Mouse (Mus musculus) CH12.LX (cell line): ENCODE measurements around the gene Entpd1. TPM values are rescaled to one million over a fixed set of nuclear protein-coding genes. Genes with fewer than 3 reads are reported as not detected.

Experiments used
- DNase-seq: peaks from one replicate; pipeline ENCODE4 v3.0.0-alpha.2; 2013; ENCODE audit errors: extremely low read depth
- H3K27ac ChIP-seq: 2 replicates; pipeline ENCODE4 v1.5.1; 2012; ENCODE audit warnings: low read depth, mild to moderate bottlenecking, control low read depth, moderate library complexity; ENCODE audit not compliant: insufficient read depth
- H3K27me3 ChIP-seq: replicated peaks from 2 replicates; pipeline ENCODE3; 2012; ENCODE audit warnings: inconsistent platforms
- H3K36me3 ChIP-seq, 2 experiments: replicated peaks in 1 of 2; 2 replicates each; pipeline versions ENCODE3 to v1.6.1; 2012; ENCODE audit warnings: inconsistent platforms in 1 of 2, low read length in 1 of 2, mild to moderate bottlenecking in 1 of 2, mixed read lengths in 1 of 2, moderate library complexity in 1 of 2; ENCODE audit not compliant: control insufficient read depth in 1 of 2, insufficient read depth in 1 of 2
- H3K4me1 ChIP-seq, 2 experiments: 2 replicates each; pipeline ENCODE4 v1.6.1; 2012; ENCODE audit warnings: inconsistent platforms in 1 of 2, moderate library complexity in 1 of 2; ENCODE audit not compliant: insufficient read depth in 2 of 2, control insufficient read depth in 1 of 2
- H3K4me2 ChIP-seq: 2 replicates; pipeline ENCODE4 v1.6.1; 2012; ENCODE audit warnings: low read depth, mild to moderate bottlenecking, control low read depth; ENCODE audit not compliant: poor library complexity, insufficient read depth, severe bottlenecking
- H3K4me3 ChIP-seq, 3 experiments: fragments of 150-350 bp in 1 of 3; sonication (generic) in 1 of 3; replicated peaks in 1 of 3; 2 replicates each; pipeline versions ENCODE3 to v1.5.1; 2011 to 2012; ENCODE audit warnings: low read depth in 2 of 3, low read length in 2 of 3, mild to moderate bottlenecking in 2 of 3, moderate library complexity in 2 of 3, control low read depth in 1 of 3, improper control_type of control experiment in 1 of 3, inconsistent platforms in 1 of 3, mixed read lengths in 1 of 3; ENCODE audit not compliant: poor library complexity in 1 of 3
- H3K79me2 ChIP-seq: replicated peaks from 2 replicates; pipeline ENCODE4 v1.6.1; 2012; ENCODE audit warnings: mild to moderate bottlenecking, moderate library complexity; ENCODE audit not compliant: control insufficient read depth, poor library complexity, insufficient read depth, severe bottlenecking; ENCODE audit errors: extremely low read depth
- H3K9ac ChIP-seq: 2 replicates; pipeline ENCODE4 v1.6.1; 2012; ENCODE audit warnings: low read depth, mild to moderate bottlenecking, control low read depth, moderate library complexity; ENCODE audit not compliant: insufficient read depth
- H3K9me3 ChIP-seq: replicated peaks from 2 replicates; pipeline ENCODE3; 2012; ENCODE audit warnings: low read length, inconsistent platforms, mixed read lengths
- IRF4 ChIP-seq: IDR thresholded peaks from 2 replicates; pipeline ENCODE4 v1.6.1; 2014; ENCODE audit warnings: low read depth, mild to moderate bottlenecking, inconsistent platforms, low read length, improper control_type of control experiment
- MAX ChIP-seq: IDR thresholded peaks from 2 replicates; pipeline ENCODE4 v1.6.1; 2011; ENCODE audit warnings: low read length, improper control_type of control experiment
- MEF2A ChIP-seq: IDR thresholded peaks from 2 replicates; pipeline ENCODE4 v1.6.1; 2014; ENCODE audit warnings: low read depth, mild to moderate bottlenecking, inconsistent platforms, low read length, improper control_type of control experiment, borderline replicate concordance
- PAX5 ChIP-seq: IDR thresholded peaks from 2 replicates; pipeline ENCODE4 v1.6.1; 2012; ENCODE audit warnings: low read length, inconsistent platforms, mixed read lengths
- POLR2AphosphoS2 ChIP-seq: IDR thresholded peaks from 2 replicates; pipeline ENCODE4 v1.6.1; 2011; ENCODE audit warnings: low read depth, low read length, improper control_type of control experiment
- UBTF ChIP-seq: IDR thresholded peaks from 2 replicates; pipeline ENCODE4 v1.6.1; 2012; ENCODE audit warnings: low read depth, mild to moderate bottlenecking, inconsistent platforms, low read length, improper control_type of control experiment, moderate library complexity
- USF1 ChIP-seq: IDR thresholded peaks from 2 replicates; pipeline ENCODE4 v1.6.1; 2014; ENCODE audit warnings: low read depth, mild to moderate bottlenecking, inconsistent platforms, low read length, improper control_type of control experiment
- ZKSCAN1 ChIP-seq: IDR thresholded peaks from 2 replicates; pipeline ENCODE4 v1.6.1; 2012; ENCODE audit warnings: low read depth, inconsistent platforms, low read length, improper control_type of control experiment, borderline replicate concordance
- dilution Hi-C: fragments of 300-500 bp; cut with MboI; formaldehyde crosslinking; loops from 2 replicates; pipeline ENCODE4 v1.14.3; 2020; ENCODE audit warnings: low sequenced_read_pairs; ENCODE audit not compliant: extremely low pct_unique_long_range_greater_than_20kb, extremely low pct_ligation_motif_present
- in situ Hi-C: fragments of 300-500 bp; cut with MboI; formaldehyde crosslinking; loops from 3 replicates; pipeline ENCODE4 v1.14.3; 2019; ENCODE audit warnings: low sequenced_read_pairs, low pct_ligation_motif_present, low pct_unique_long_range_greater_than_20kb, mixed read lengths
- polyA plus RNA-seq: library from polyadenylated mRNA; unstranded; fragments of >175 nt; gene quantifications from 2 replicates; pipeline ENCODE4 v1.2.1, GENCODE M21; 2012; ENCODE audit warnings: low read depth; ENCODE audit not compliant: insufficient read length
- total RNA-seq, 2 experiments: library from RNA; depleted of rRNA; stranded (reverse); fragments of 300-350 nt in 1 of 2; fragments of >200 nt in 1 of 2; gene quantifications; 2 replicates each; pipeline ENCODE4 v1.2.3; 2012 to 2014

The Entpd1 gene
- total and polyA plus RNA-seq, 3 experiments: 14.7 to 21.2 (median 19.5) TPM

- Histone ChIP-seq H3K4me3 (no peak overlapping the region), H3K27me3 (no peaks in the 10 kb centered on the region), H3K4me2 (no peak overlapping the region), H3K9me3 (no peaks in the 10 kb centered on the region), H3K4me1 (peaks cover 0 to 14% of the 10 kb centered on the region in 2 experiments; a peak in 2 of 4 replicates), H3K27ac (no peak overlapping the region), H3K36me3 (peaks cover 0 to 25% of the 10 kb centered on the region in 2 experiments), H3K9ac (no peak overlapping the region), H3K79me2 (no peaks in the 10 kb centered on the region)
- in situ Hi-C loops (no loop called here), dilution Hi-C loops (no loop called here)
- TF ChIP-seq IRF4: no peak
- no peak for TF ChIP-seq MAX
- TF ChIP-seq POLR2AphosphoS2: no peak
- no peak for TF ChIP-seq UBTF
- TF ChIP-seq USF1: no peak
- TF ChIP-seq MEF2A: no peak
- TF ChIP-seq ZKSCAN1: no peak
- DNase-seq: no peak
These were observed 86.1 kb downstream of the Entpd1 start for GRCm38 (mm10) chr19:40698103-40698853.

GRCm38 (mm10) chr19:40699816-40700215 lies 87.7 kb downstream of the Entpd1 start:
- in situ Hi-C loops (loop anchor here (25.0 kb wide), 1 partner anchor 313 kb away; no protein-coding TSS in a partner anchor), dilution Hi-C loops (no loop called here)
- no peak overlapping the region for H3K4me2 ChIP-seq
- no peaks in the 10 kb centered on the region for H3K79me2 ChIP-seq
- no peak overlapping the region for H3K27ac ChIP-seq
- DNase-seq: no peak
- TF ChIP-seq IRF4 (no peak), PAX5 (no peak)
- H3K36me3 ChIP-seq: peaks cover 0 to 29% of the 10 kb centered on the region in 2 experiments
- H3K4me1 ChIP-seq: peaks cover 0 to 6% of the 10 kb centered on the region in 2 experiments; a peak in 1 of 4 replicates
- no peaks in the 10 kb centered on the region for H3K27me3 ChIP-seq
- no peaks in the 10 kb centered on the region for H3K9me3 ChIP-seq
- H3K9ac ChIP-seq: no peak overlapping the region
- no peak overlapping the region for H3K4me3 ChIP-seq

- Histone ChIP-seq H3K36me3 (peaks cover 0 to 30% of the 10 kb centered on the region in 2 experiments), H3K9ac (no peak overlapping the region), H3K4me2 (no peak overlapping the region), H3K27ac (no peak overlapping the region), H3K4me3 (no peak overlapping the region), H3K4me1 (peaks cover 4 to 27% of the 10 kb centered on the region in 2 experiments), H3K9me3 (no peaks in the 10 kb centered on the region), H3K79me2 (no peaks in the 10 kb centered on the region), H3K27me3 (no peaks in the 10 kb centered on the region)
- TF ChIP-seq IRF4 (no peak), POLR2AphosphoS2 (no peak)
- dilution Hi-C loops: no loop called here
- in situ Hi-C loops: loop anchor here (25.0 kb wide), 1 partner anchor 315 kb away; no protein-coding TSS in a partner anchor
- no peak for DNase-seq
These were observed 90.2 kb downstream of the Entpd1 start for GRCm38 (mm10) chr19:40702406-40702805.
